Mouse (Mus musculus): ENCODE measurements at regions not wholly inside any gene's neighbourhood (a gene's known extent, or its start where the extent isn't known, plus 50 kb on each side); places are given as distances from the start of the nearest gene placed in this dataset.

DNA sequence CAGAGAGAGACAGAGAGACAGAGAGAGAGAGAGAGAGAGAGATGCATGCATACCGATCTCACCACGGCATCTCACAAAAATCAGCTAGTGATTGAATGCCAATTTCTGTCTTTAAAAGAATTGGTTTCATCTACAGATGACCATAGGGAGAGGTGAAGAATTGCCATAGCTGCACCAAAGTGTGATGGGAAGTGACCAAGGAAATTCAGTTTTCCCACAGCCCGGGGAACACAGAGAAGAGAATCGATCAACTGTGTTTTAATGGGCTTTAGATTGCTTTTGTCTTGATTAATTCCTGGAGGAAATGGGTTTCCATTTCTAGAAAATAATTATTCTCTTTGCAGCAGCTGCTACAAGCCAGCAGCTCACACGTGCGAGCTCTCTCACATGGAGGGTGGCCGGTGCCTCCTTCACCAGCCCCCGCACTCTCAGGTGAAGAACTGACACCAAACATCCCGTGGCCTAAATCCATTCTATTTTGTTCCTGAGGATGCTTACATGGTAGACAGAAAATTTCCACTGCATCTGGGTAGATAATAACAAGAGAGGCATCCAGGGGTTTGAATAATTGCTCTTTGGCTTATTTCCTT, 65.2 kb upstream of the Rgs4 start:
- 78% methylated on average over 9 of the region's 9 CpGs for WGBS
- Histone ChIP-seq H3K4me2 (ENCODE audit: low read depth, low read length) (no peak overlapping the region), H3K4me1 (ENCODE audit: control insufficient read depth, insufficient read depth, low read length) (no peaks in the 10 kb centered on the region), H3K9ac (replicated peaks; ENCODE audit: low read length) (no peak overlapping the region), H3K27ac (replicated peaks; ENCODE audit: low read depth, low read length) (no peak overlapping the region), H3K36me3 (replicated peaks; ENCODE audit: control insufficient read depth, insufficient read depth, low read depth, low read length) (no peaks in the 10 kb centered on the region), H3K4me3 (ENCODE audit: low read depth, low read length) (no peak overlapping the region), H3K9me3 (replicated peaks; ENCODE audit: control insufficient read depth, low read length) (no peaks in the 10 kb centered on the region), H3K27me3 (ENCODE audit: control insufficient read depth, insufficient read depth, low read length) (no peaks in the 10 kb centered on the region)
- ATAC-seq (replicated peaks; ENCODE audit: insufficient number of reproducible peaks, low FRiP score, low TSS enrichment, low read depth) (no peak), DNase-seq (ENCODE audit: low spot score) (no peak)

DNA sequence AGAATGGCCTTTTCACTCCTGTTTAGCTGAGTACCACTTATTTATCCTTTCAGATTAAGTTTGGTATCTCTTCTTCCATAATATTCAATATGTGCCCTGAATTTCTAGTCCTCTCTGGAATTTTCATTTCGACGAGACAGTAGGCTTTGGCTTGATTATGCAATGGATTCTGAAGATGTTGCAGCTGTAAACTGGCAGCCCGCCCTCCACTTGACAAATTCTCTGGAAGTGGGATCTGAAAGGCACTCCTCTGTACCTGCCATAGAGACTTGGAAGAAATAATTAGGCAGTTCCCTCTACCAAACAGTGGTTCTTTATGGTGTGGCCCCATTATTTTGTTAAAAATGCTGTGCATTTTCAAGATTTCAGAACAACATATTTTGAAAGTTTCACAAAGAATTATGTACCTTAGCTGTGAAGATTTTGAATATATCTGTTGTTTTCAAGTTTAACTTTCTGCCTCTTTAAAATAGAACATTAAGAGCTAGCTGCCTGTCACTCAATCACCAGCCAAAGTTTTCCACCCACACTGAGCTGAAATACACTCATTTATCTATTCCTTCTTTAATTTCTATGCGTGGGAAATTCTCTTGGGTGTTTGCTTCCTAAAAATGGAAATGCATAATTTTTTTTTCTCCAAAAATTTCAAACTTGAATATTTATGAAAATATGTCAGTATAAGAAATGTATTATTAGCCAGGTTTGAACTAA, 56.1 kb upstream of the Rgs4 start:
- no peak overlapping the region for H3K4me2 ChIP-seq (ENCODE audit: low read depth, low read length)
- DNase-seq (ENCODE audit: low spot score) (no peak), ATAC-seq (replicated peaks; ENCODE audit: insufficient number of reproducible peaks, low FRiP score, low TSS enrichment, low read depth) (no peak)
- H3K27me3 ChIP-seq (ENCODE audit: control insufficient read depth, insufficient read depth, low read length) = no peaks in the 10 kb centered on the region
- H3K36me3 ChIP-seq (replicated peaks; ENCODE audit: control insufficient read depth, insufficient read depth, low read depth, low read length) = no peaks in the 10 kb centered on the region
- WGBS = 91% methylated on average over 4 of the region's 4 CpGs
- no peak overlapping the region for H3K4me3 ChIP-seq (ENCODE audit: low read depth, low read length)
- H3K27ac ChIP-seq (replicated peaks; ENCODE audit: low read depth, low read length) = no peak overlapping the region
- no peak overlapping the region for H3K9ac ChIP-seq (replicated peaks; ENCODE audit: low read length)
- H3K4me1 ChIP-seq (ENCODE audit: control insufficient read depth, insufficient read depth, low read length) = no peaks in the 10 kb centered on the region
- H3K9me3 ChIP-seq (replicated peaks; ENCODE audit: control insufficient read depth, low read length) = no peaks in the 10 kb centered on the region

DNA sequence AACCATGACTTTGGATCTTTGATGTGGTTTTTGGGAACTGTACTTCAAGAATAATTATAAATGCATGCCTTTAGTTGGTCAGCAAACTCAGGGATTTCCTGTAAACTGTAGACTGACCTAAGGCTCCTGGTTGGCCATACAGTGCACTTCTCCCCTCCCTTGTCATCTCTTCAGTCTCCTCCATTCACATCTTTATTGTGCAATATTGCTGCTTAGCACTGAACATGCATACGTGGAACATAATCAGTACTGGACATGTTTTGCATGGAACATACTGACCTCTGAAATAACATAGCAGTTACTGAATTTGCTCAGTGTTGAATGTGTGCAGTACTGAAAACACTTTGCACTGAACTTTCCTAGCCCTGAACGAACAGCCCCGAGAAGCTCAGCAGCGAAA, 55.4 kb upstream of the Rgs4 start:
- Histone ChIP-seq H3K27me3 (ENCODE audit: control insufficient read depth, insufficient read depth, low read length) (no peaks in the 10 kb centered on the region), H3K9me3 (replicated peaks; ENCODE audit: control insufficient read depth, low read length) (no peaks in the 10 kb centered on the region), H3K36me3 (replicated peaks; ENCODE audit: control insufficient read depth, insufficient read depth, low read depth, low read length) (no peaks in the 10 kb centered on the region), H3K4me1 (ENCODE audit: control insufficient read depth, insufficient read depth, low read length) (no peaks in the 10 kb centered on the region), H3K4me2 (ENCODE audit: low read depth, low read length) (no peak overlapping the region), H3K9ac (replicated peaks; ENCODE audit: low read length) (no peak overlapping the region), H3K27ac (replicated peaks; ENCODE audit: low read depth, low read length) (no peak overlapping the region), H3K4me3 (ENCODE audit: low read depth, low read length) (no peak overlapping the region)
- DNase-seq (ENCODE audit: low spot score) (no peak), ATAC-seq (replicated peaks; ENCODE audit: insufficient number of reproducible peaks, low FRiP score, low TSS enrichment, low read depth) (no peak)
- 92% methylated on average over 4 of the region's 4 CpGs for WGBS

DNA sequence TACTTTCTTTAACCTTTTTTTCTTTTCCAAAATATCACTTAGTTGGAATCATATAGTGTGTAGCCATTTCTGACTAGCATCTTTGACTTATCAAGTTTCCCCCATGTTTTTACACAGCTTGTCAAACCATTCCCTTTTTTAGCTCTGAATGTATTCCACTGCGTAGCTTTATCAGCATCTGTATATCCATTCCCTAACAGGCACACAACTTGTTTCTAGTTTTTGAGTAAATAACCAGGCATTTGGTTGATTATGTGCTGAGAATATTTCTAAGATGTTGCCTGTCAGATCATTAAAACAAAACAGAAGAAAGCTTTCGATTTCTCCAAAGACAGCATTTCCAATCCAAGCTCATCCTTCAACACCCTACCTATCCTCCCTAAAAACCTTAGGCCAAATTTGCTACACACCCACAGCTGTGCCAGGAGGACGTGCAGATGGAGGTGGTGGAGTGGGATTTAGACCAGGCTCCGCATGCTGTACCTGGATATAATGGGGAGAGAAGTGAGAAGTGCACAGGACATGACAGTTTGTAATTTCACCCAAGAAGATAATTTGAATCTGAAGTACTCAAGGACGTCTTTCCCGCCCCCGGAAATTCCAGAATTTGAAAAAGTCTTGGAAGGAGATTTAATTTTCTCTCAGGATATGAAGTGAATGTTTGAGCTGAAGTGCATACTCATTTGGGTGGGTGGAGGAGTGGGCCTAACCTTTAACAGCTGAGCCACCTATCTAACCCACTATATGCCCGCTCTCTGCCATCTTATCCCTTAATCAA, 54.8 kb upstream of the Rgs4 start:
- no peak overlapping the region for H3K27ac ChIP-seq (replicated peaks; ENCODE audit: low read depth, low read length)
- no peak overlapping the region for H3K4me2 ChIP-seq (ENCODE audit: low read depth, low read length)
- no peaks in the 10 kb centered on the region for H3K9me3 ChIP-seq (replicated peaks; ENCODE audit: control insufficient read depth, low read length)
- no peak overlapping the region for H3K9ac ChIP-seq (replicated peaks; ENCODE audit: low read length)
- no peaks in the 10 kb centered on the region for H3K27me3 ChIP-seq (ENCODE audit: control insufficient read depth, insufficient read depth, low read length)
- no peaks in the 10 kb centered on the region for H3K4me1 ChIP-seq (ENCODE audit: control insufficient read depth, insufficient read depth, low read length)
- ATAC-seq (replicated peaks; ENCODE audit: insufficient number of reproducible peaks, low FRiP score, low TSS enrichment, low read depth) = no peak
- 81% methylated on average over 8 of the region's 8 CpGs for WGBS
- H3K36me3 ChIP-seq (replicated peaks; ENCODE audit: control insufficient read depth, insufficient read depth, low read depth, low read length) = no peaks in the 10 kb centered on the region
- no peak overlapping the region for H3K4me3 ChIP-seq (ENCODE audit: low read depth, low read length)
- no peak for DNase-seq (ENCODE audit: low spot score)

Measured in embryonic facial prominence, embryonic 11.5 days (tissue).